Mouse (Mus musculus) midbrain, postnatal 0 days (tissue): ENCODE results near the gene Ntm. TPM values are rescaled to one million over a fixed set of nuclear protein-coding genes. Genes with fewer than 3 reads are reported as not detected.

Experiments used
- ATAC-seq: fragments of 200-750 bp; cut with Nextera tagmentation; 2 replicates; pipeline ENCODE4 v1.8.0; 2017; ENCODE audit warnings: moderate number of reproducible peaks, mild to moderate bottlenecking, moderate TSS enrichment, moderate library complexity; ENCODE audit not compliant: low FRiP score
- DNase-seq: peaks from one replicate; pipeline ENCODE4 v3.0.0-alpha.2; 2015; ENCODE audit warnings: low spot score
- H3K27ac ChIP-seq: fragments of 300-500 bp; sonication (generic); 2 replicates; pipeline ENCODE4 v1.5.1; 2014; ENCODE audit warnings: low read depth, mild to moderate bottlenecking, low read length, mixed read lengths
- H3K27me3 ChIP-seq: fragments of 300-500 bp; sonication (generic); 2 replicates; pipeline ENCODE4 v1.6.1; 2014; ENCODE audit warnings: low read length, control low read depth, mixed read lengths; ENCODE audit not compliant: insufficient read depth
- H3K36me3 ChIP-seq: fragments of 300-500 bp; sonication (generic); 2 replicates; pipeline ENCODE4 v1.6.1; 2014; ENCODE audit warnings: low read length, control low read depth, mixed read lengths; ENCODE audit not compliant: insufficient read depth
- H3K4me1 ChIP-seq: fragments of 300-500 bp; sonication (generic); 2 replicates; pipeline ENCODE4 v1.6.1; 2014; ENCODE audit warnings: mild to moderate bottlenecking, control low read depth, antibody characterized with exemption, low read length, mixed read lengths; ENCODE audit not compliant: insufficient read depth
- H3K4me2 ChIP-seq: fragments of 300-500 bp; sonication (generic); 2 replicates; pipeline ENCODE4 v1.6.1; 2014; ENCODE audit warnings: low read depth, mild to moderate bottlenecking, low read length, mixed read lengths; ENCODE audit not compliant: poor library complexity, severe bottlenecking
- H3K4me3 ChIP-seq: fragments of 300-500 bp; sonication (generic); 2 replicates; pipeline ENCODE4 v1.5.1; 2014; ENCODE audit warnings: low read depth, mild to moderate bottlenecking, low read length, moderate library complexity
- H3K9ac ChIP-seq: fragments of 300-500 bp; sonication (generic); replicated peaks from 2 replicates; pipeline ENCODE4 v1.6.1; 2014; ENCODE audit warnings: mild to moderate bottlenecking, low read length, moderate library complexity, mixed read lengths; ENCODE audit not compliant: poor library complexity, severe bottlenecking
- H3K9me3 ChIP-seq: fragments of 300-500 bp; sonication (generic); 2 replicates; pipeline ENCODE4 v1.6.1; 2016; ENCODE audit warnings: low read length, control low read depth
- CTCF ChIP-seq: IDR thresholded peaks from 2 replicates; pipeline ENCODE4 v1.5.1; 2016; ENCODE audit warnings: antibody characterized with exemption, mild to moderate bottlenecking
- WGBS: fragments of 180-500 bp; shearing (Covaris S2); extraction: QIAGEN DNeasy Blood & Tissue Kit; methylation state at CpG from one replicate; pipeline ENCODE4 v1.1.7; 2014; 5-methylcytosine and 5-hydroxymethylcytosine counted together
- polyA plus RNA-seq: library from polyadenylated mRNA; unstranded; fragments of >200 nt; fragmentation: Nextera tagmentation; extraction: Ambion mirVana; gene quantifications from 2 replicates; pipeline ENCODE4 v1.2.1, GENCODE M21; 2015
- total RNA-seq: library from RNA; depleted of rRNA; stranded (reverse); fragments of >200 nt; gene quantifications from 2 replicates; pipeline ENCODE4 v1.2.3, GENCODE M21; 2014

Ntm gene
- total and polyA plus RNA-seq, 2 experiments from 2014 or later, result 244 to 322 TPM

DNA sequence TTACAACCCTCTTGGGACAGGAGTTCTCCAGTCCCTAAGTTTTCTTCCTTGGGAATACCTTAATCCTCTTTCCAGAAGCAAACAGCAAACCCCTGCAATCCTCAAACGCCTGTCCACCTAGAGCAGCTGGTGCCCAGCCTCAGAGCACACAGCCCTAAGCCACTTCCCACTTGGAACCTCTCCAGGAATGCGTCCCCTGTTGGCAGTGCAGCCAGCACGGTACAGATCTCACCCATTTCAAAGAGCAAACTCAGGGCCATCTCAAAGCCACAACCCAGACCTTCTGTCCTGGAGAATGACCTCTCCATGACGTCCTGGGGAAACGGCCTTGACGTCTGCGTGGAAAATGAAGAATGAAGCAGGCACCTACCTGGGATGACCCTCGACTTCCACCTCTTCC, 289.0 kb downstream of the Ntm start:
- ATAC-seq, result no peak
- H3K27ac ChIP-seq, result no peak overlapping the region
- no peaks in the 10 kb centered on the region; the same call in 1 of the 2 replicates for H3K4me1 ChIP-seq
- H3K9ac ChIP-seq, result no peak overlapping the region
- peak; percentile 33; the same call in 1 of the 2 replicates for TF ChIP-seq CTCF
- H3K9me3 ChIP-seq, result no peaks in the 10 kb centered on the region
- H3K4me2 ChIP-seq, result no peak overlapping the region
- H3K36me3 ChIP-seq, result no peaks in the 10 kb centered on the region
- peak; percentile 67 for DNase-seq
- no peak overlapping the region for H3K4me3 ChIP-seq
- no peaks in the 10 kb centered on the region for H3K27me3 ChIP-seq
- 50% methylated on average over 8 of the region's 8 CpGs for WGBS

GRCm38 (mm10) chr9:29671861-29672260, 291.1 kb downstream of the Ntm start:
- DNase-seq (no peak), ATAC-seq (no peak)
- no peaks in the 10 kb centered on the region for H3K36me3 ChIP-seq
- no peak overlapping the region for H3K4me3 ChIP-seq
- H3K9me3 ChIP-seq, result no peaks in the 10 kb centered on the region
- H3K4me1 ChIP-seq, result no peaks in the 10 kb centered on the region; the same call in 1 of the 2 replicates
- 90% methylated on average over 6 of the region's 6 CpGs for WGBS
- no peak for TF ChIP-seq CTCF
- no peak overlapping the region for H3K9ac ChIP-seq
- H3K27ac ChIP-seq, result no peak overlapping the region
- H3K4me2 ChIP-seq, result no peak overlapping the region
- no peaks in the 10 kb centered on the region for H3K27me3 ChIP-seq

DNA sequence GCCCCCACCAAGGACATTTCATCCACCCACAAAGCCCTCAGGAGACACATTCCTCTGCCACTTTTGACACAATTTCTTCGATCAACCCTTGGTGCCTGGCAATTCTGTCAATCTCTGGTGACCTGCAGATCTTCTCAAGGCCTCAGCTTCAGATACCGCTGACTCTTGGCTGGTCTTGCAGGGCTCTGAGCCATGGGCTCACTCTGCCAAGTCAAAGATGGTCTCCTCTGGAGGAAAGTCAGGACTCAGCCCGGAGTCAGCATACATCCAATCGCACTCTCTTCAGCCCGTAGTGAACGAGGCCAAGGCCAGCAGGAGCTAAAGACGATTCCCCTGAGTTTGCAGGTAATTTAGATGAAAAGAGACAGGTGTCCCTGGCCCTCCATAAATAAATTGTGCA, 299.7 kb downstream of the Ntm start:
- 0 out of 2 replicates have a peak, but pooled peaks cover 4% of the 10 kb centered on the region for H3K4me1 ChIP-seq
- WGBS, result 78% methylated on average over 7 of the region's 7 CpGs
- no peaks in the 10 kb centered on the region for H3K9me3 ChIP-seq
- ATAC-seq (no peak), DNase-seq (no peak)
- H3K36me3 ChIP-seq, result no peaks in the 10 kb centered on the region
- no peaks in the 10 kb centered on the region for H3K27me3 ChIP-seq
- no peak for TF ChIP-seq CTCF
- H3K27ac ChIP-seq, result no peak overlapping the region
- H3K9ac ChIP-seq, result no peak overlapping the region
- H3K4me3 ChIP-seq, result no peak overlapping the region
- no peak overlapping the region for H3K4me2 ChIP-seq

DNA sequence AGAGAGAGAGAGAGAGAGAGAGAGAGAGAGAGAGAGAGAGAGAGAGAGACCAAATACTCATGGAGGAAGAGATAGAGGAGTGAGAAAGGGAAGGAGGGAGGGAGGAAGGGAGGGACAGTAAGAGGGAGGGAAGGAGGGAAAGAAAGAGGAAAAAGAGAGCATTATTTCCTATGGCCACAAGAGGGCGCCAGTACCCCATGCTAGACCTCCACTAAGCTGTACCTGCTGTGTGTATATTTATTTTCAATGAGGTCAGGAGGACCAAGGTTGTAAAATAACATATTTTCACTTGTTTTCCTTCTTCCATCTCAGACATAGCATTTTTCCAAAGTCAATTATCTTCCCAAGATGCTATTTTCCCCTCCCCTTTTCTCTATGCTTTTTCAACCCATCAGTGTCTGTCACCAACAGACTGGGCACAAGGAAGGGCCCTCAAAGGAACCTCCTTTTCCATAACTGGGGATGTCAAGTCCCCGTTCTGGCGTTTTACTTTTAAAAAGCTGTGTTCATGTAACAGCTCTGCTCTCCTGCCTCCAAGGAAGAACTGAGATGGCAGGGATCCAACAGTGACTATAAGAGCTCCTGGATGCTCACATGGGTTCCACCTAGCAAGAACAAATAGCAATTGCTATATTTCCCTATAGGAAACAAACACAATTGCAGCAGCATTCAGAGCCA, 301.3 kb downstream of the Ntm start:
- Histone ChIP-seq H3K9ac (no peak overlapping the region), H3K4me1 (0 out of 2 replicates have a peak, but pooled peaks cover 4% of the 10 kb centered on the region), H3K4me2 (no peak overlapping the region), H3K27ac (no peak overlapping the region), H3K9me3 (no peaks in the 10 kb centered on the region), H3K4me3 (no peak overlapping the region), H3K27me3 (no peaks in the 10 kb centered on the region), H3K36me3 (no peaks in the 10 kb centered on the region)
- 10% methylated on average over 3 of the region's 3 CpGs for WGBS
- DNase-seq, result peak; percentile 80
- ATAC-seq, result peak; percentile 67
- TF ChIP-seq CTCF, result peak; percentile 98

GRCm38 (mm10) chr9:29660059-29660613, 302.8 kb downstream of the Ntm start:
- H3K4me2 ChIP-seq, result no peak overlapping the region
- H3K9ac ChIP-seq, result no peak overlapping the region
- TF ChIP-seq CTCF, result no peak
- DNase-seq (no peak), ATAC-seq (no peak)
- 58% methylated on average over 3 of the region's 3 CpGs for WGBS
- no peaks in the 10 kb centered on the region for H3K36me3 ChIP-seq
- H3K4me1 ChIP-seq, result 0 out of 2 replicates have a peak, but pooled peaks cover 4% of the 10 kb centered on the region
- H3K4me3 ChIP-seq, result no peak overlapping the region
- H3K9me3 ChIP-seq, result no peaks in the 10 kb centered on the region
- no peaks in the 10 kb centered on the region for H3K27me3 ChIP-seq
- no peak overlapping the region for H3K27ac ChIP-seq

- Histone ChIP-seq H3K9me3 (no peaks in the 10 kb centered on the region), H3K4me3 (no peak overlapping the region), H3K36me3 (no peaks in the 10 kb centered on the region), H3K9ac (no peak overlapping the region), H3K4me2 (no peak overlapping the region), H3K27me3 (no peaks in the 10 kb centered on the region), H3K27ac (no peak overlapping the region), H3K4me1 (peaks cover 7% of the 10 kb centered on the region; the same call in 1 of the 2 replicates)
- DNase-seq (no peak), ATAC-seq (no peak)
- no peak for TF ChIP-seq CTCF
- WGBS, result 51% methylated on average over 7 of the region's 7 CpGs
Measured at GRCm38 (mm10) chr9:29657761-29658465, 305.0 kb downstream of the Ntm start.
